Mouse (Mus musculus) heart, postnatal 36 days (tissue): Measurements from ENCODE around the gene Ttc38. TPM values are rescaled to one million over a fixed set of nuclear protein-coding genes. Genes with fewer than 3 reads are reported as not detected.
"Not testable (repeated sequence)": the region's sequence is repeated elsewhere in the genome, so short reads cannot be mapped to it uniquely, and the experiment has no call there.

Experiments used
- DNase-seq, 2 experiments: peaks; one replicate each; pipeline ENCODE4 v3.0.0; 2021 to 2022
- intact Hi-C: fragments of 180-260 bp; cut with DNase I; formaldehyde crosslinking; loops from one replicate; pipeline ENCODE4 v1.15.1; 2025
- total RNA-seq, 2 experiments: library from RNA; stranded (reverse); gene quantifications; 2 replicates each; pipeline ENCODE4 v1.2.3; 2021

Ttc38 gene
- total RNA-seq, 2 experiments from 2014 or later: 13.9 to 21.5 TPM

DNA sequence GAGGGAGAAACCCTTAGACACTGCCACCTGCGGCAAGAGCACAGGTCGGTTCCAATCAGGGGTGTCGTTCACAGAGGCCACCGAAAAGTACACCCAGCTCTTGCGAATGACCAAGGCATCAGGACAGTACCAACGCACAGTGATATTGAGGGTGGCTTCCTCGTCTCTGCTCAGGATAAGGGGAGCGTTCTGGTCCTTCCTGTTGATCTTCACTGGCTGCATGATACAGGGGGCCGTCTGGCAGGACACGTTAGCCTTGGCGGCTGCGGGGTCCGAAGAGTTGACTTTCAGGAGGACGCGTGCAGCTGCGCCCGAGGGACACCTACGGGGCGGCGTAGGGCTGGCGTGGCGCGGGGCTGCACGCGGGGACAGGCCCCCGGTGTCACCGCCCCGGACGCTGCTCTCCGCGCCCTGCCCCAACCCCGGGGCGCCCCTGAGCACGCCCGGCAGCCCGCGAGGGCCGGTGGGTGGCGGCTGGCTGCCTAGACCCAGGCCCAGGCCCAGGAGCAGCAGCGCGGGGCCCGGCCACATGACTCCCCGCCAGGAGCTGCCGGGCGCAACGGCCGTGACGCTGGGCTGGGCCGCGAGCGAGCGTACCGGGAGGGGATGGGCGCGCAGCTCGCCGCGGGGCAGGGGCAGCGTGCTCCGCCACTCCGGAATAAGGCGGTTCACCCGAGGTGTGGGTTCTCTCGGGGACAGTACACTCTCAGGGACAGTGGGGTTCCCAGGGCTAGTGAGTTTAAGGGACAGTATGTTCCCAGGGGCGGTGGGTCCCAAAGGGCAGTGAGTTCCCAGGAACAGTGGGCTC lies 10.7 kb upstream of the Ttc38 start, which contains the start of gene Pkdrej:
Gene Pkdrej (minus strand): TSS at position 532 of the 808 bp plus-strand sequence.
- intact Hi-C loops: no loop called here
- DNase-seq: peak; percentile 54 to 65

DNA sequence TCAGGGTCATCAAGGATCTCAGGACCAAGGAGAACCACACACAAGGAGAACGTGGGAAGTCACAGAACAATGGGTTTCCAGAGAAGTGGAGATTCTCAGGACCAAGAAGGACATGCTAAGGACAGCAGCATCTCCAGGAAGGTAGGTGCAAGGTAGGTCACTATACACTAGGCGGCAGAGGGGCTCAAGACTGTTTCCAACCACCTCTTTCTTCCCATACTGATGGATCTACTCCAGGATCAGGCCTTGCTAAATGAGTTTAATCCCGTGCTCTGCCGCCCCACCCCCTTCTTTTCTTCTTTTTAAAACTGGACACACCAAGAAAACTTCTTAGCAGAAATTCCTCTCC lies 10.1 kb upstream of the Ttc38 start:
- no peak for DNase-seq
- intact Hi-C loops: no loop called here

DNA sequence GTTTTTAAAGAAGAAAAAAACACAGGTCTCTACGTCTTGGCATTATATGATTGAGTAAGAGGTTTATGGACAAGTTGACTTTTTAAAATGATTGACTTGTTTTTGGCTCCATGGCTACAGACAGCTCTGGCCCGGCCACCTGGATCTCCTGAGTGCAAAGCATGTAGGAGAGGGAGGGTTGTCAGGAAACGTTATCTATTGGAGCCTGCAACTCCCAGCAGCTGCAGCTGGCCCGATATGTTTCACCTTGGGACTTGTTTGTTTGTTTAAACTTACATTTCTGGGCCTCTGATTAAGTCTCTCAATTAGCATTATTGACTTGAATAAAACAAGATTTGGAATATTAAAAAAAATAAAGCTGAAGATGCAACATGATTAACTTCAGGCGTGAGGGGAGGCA lies 5.4 kb upstream of the Ttc38 start:
- intact Hi-C loops: no loop called here

DNA sequence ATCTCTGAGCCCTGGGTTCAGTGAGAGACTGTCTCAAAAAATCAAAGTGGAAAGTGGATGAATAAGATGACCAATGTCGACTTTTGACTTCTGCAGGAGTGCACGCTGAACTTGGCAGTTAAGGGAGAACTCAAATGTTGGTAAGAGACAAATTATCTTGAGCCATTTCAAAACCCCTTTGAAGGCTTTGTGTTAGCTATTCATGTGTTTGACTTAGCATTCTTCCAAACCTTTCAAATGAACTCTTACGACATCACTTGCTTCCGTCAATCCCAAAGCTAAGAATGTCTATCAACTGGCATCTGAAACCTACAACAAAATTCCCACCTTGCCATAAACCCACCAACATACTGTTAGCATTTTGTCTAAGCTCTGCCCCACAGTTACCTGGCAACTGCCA lies 4.0 kb upstream of the Ttc38 start:
- intact Hi-C loops: no loop called here
- DNase-seq: no peak

More for the DNA sequence above, 5.4 kb upstream of the Ttc38 start:
- no peak for DNase-seq

DNA sequence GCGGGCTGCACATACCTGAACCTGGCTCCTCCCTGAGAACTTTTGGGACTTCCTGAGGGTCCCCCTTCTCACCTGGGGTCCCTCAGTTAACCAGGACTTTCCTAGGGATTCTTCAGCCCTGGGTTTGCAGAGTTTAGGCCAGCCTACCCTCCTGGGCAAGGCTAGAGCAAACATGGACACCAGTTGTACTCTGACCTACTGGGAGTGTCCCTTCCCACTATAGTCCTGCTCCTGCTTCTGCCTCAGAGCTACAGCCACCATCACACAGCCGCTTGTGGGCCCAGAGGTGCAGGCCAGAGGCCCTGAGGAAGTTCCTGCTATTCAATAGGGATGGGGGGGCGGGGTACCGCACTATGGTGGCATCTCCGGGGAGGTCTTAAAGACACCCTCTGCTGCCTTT lies 2.6 kb upstream of the Ttc38 start:
- DNase-seq: no peak
- intact Hi-C loops: no loop called here

DNA sequence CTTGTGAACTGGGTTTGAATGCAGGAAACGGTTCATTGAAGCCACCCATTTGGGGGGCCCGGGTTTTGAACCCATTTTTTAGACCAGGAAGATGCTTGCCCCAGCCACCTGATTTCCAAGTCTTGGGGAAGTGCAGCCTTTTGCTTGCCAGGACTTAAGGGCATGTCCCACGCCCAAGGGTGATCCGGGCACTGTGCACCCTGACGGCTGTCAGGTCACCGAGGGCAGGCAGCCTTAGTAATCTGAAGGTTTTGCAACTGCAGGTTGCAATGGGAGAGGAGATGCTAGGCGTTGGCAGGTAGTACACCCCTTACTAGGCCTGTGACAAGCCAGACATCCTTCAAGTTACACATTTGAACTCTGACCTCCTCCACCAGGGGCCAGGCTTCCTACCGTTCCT lies 493 bp downstream of the Ttc38 start:
- intact Hi-C loops: no loop called here
- no peak for DNase-seq

DNA sequence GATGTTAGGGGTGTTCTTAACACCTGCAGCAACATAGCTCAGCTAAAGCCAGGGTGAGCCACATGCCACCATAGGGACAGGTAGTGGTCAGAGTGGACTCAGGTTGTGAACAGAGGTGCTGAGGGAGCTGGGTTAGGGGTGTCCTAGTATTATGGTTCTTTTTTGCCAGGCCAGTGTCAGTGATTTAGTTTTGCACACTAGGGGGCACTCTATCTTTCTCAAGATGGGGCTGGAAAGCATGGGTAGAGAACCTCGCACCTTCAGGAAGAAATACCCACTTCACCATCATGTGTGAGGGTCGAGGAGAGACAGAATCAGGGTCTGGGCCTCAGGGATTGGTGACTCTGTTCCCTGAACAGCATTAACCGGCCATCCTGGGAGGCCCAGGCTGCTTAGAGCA lies 3.2 kb downstream of the Ttc38 start:
- intact Hi-C loops: no loop called here
- DNase-seq: no peak

DNA sequence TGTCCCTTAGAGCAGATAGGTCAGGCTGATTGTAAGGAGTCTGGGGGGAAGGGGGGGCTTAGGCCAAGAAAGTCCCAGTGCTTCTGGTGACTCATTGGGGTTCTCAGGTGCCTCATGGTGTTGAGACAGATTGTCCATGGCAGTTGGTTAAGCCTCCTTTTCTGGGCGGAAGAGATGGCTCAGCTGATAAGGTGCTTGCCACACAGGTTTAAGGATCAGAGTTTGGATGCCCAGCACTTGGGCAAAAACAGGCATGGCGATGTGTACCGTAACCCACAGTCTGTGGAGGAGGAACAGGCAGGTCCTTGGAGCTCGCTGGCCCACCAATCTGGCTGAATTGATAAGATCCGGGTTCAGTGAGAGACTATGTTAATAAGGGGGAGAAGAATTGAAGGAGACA lies 4.8 kb downstream of the Ttc38 start:
- intact Hi-C loops: no loop called here

DNA sequence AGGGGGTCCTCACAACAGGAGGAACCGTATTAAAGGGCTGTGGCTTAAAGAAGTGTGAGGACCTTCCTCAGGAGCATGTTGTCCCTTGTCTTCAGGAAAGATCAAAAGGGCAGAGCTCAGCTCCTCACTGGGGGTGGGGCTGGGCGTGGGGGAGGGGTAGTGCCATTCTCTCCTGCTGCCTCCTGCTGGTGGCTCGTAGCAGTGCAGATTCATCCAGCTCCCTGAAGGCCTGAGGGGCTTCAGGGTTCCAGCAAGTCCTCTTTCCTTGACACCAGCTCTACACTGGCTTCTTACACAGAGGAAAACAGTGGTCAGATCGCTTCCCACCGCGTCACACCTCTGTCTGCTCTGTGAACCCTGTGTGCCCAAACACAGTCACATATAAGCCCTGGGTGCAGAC lies 8.9 kb downstream of the Ttc38 start:
- intact Hi-C loops: loop anchor here (1.0 kb wide), 1 partner anchor 125 kb away; no protein-coding TSS in a partner anchor
- DNase-seq: peak; percentile 25 to 28

More for the DNA sequence above, 4.8 kb downstream of the Ttc38 start:
- DNase-seq: no peak

DNA sequence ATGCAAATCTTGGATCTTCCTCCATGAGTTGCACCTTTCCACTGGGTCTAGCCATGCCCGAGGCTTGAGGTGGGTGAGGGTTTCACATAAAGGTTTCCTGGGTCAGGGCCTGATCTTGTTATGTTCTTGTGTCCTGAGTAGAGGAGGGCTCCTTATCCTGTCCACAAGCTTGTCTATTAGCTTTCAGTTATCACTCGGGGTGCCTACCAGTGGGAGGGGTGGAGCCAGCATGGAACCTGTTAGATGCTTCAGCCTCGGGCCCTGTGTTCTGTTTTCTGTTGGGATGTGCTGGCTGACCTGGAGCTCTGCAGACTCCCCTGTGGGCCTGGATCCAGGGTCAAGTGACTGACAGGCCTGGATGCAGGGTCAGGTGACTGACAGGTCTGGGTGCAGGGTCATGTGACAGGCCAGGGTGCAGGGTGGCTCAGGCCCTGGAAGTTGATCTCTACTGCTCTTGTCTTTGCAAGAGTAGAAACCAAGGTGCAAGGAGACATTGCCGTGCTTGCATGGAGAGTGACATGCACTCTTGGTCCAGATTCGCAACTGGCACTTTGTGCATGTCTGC lies 9.8 kb downstream of the Ttc38 start:
- intact Hi-C loops: loop anchor here (1.0 kb wide), 1 partner anchor 126 kb away; no protein-coding TSS in a partner anchor
- DNase-seq: no peak

DNA sequence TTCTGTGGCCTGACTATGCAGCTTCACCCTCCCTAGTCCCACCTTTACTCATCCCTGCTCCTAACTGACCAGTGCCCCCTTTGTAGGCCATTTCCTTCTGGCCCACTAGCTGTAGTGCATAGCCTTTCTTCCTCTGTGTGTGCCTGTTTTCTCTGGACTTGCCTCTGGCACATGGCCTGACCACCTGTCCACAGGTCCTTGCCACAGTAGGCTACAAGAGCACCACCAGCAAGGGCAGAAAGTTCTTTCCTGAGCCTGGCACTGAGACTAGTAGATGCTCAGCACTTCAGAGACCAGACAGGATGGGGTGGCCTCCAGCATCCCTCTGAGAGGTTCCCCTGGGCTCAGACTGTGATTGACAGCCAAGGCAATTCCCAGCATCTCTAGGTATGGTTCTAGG lies 13.0 kb downstream of the Ttc38 start:
- DNase-seq: no peak
- intact Hi-C loops: no loop called here

DNA sequence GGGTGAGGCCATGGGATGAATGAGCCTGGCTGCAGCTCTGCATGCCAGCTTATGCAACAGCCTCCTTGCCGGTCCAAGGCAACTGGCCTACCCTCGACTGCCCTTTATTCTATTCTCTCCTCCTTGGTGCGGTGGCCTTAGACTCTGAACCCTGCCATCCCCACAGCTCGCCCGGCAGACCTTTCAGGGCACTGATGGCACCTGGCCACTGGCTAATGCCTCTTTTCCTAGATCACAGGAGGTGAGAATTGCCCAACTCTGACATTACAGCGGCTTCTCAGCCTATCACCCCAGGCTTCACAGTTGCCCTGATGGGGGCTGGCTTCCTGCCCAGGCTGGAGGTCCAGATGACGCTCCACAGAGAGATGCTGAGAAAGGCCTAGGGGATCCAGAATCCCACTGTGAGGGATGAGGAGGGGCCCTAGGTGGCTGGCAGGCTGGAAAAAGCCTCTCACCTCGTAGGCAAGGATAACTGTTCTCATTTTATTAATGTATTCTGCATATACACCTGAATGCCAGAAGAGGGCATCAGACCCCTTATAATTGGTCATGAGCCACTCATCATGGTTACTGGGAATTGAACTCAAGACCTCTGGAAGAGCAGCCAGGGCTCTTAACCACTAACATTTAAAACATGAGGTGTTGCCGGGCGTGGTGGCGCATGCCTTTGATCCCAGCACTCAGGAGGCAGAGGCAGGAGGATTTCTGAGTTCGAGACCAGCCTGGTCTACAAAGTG lies 19.7 kb downstream of the Ttc38 start:
- intact Hi-C loops: no loop called here
- no peak for DNase-seq

DNA sequence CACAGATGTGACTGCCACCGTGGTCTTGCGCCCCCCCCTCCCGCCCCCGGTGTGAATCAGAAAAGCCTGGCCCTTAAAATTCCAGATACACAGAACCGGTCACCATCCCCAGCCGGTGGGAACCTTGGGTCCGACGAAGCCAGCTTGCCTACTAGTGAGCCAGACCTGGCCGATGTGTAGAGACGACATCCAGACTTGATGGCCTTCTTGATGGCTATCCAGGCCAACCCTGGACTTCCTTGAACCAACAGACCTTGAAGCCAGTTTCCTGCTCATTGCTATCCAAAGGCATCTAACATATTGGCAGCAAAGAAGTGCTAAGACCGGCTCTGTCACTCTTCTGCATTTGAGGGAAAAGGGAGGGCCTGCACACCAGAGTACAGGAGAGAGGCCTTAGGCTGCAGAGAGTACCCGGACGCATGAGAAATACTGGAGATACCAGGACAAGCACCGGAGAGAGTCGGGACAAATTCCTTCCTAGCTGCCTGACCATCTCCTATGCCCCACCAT lies 26.9 kb downstream of the Ttc38 start:
- intact Hi-C loops: loop anchor here (2.0 kb wide), 1 partner anchor 48 kb away; the partner anchor contains the start of gene Cdpf1
- no peak for DNase-seq

DNA sequence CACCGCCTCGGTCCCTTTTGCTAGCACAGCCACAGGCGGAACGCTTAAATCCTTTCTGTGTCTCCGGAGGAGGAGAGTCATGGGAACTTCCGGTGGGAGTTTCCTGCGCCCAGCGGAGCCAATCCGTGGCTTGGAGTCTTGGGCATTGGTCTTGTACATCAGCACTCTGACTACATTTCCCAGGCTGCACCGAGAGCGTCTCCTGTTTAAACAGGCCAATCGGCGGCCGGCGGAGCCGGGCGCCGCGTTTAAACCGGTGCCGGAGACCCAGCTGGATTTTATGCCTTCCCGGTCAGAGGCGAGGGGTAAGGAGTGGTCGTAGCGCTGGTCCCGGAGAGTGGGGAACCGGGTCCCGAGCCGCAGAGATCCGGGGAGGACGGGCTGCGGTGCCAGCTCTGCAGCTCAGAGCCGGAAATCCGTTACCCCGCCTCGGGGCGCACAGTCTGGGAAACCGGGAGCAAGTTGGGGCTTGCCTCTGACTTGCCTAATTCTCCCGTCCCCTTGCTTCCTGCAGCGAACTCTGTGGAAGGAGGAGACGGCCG lies 27.5 kb downstream of the Ttc38 start, which contains the start of gene Gtse1:
Gene Gtse1 (plus strand): TSS at position 256 of the 542 bp plus-strand sequence.
- DNase-seq: peak; percentile 91 to 93
- intact Hi-C loops: loop anchor here (2.0 kb wide), 1 partner anchor 49 kb away; the partner anchor contains the start of gene Cdpf1

DNA sequence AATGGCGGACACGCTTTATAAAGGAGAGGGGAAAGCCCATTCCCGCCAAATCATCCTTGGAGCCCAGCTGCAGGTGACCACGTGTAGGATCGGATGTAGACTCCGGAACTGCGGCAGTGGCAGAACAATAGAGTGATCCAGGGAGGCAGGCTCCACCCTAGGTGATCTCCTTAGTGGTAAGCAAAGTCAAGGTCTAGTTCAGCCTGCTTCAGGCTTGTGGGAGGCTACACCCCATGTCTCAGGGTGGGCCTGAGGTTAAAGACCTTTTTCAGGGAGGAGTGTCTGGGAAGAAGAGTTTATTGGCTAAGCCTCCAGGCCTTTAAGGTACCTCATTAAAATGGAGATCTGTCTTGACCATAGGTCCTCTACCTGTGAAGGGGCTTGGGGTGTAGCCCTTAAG lies 33.8 kb downstream of the Ttc38 start:
- not testable (repeated sequence) for DNase-seq
- intact Hi-C loops: loop anchor here (5.0 kb wide), 1 partner anchor 269 kb away; no protein-coding TSS in a partner anchor

DNA sequence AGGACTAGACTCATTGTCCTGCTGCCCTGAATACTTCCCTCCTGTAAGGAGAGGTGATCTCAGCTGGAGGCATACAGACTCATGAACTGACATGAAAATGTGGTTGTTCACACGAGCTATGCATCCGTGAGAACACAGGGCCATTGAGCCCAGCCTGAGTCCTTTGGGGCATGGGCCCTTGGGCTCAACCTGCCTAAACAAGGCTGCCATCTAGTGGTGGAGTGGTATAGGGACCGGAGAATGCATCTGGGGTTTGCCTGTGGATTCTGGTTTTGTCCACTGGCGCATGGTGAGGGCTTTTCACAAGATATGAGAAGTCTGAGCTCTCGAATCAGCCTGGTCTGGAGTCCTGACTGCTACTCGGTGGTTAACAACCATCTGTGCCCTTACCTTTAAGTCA lies 35.6 kb downstream of the Ttc38 start:
- intact Hi-C loops: loop anchor here (1.0 to 5.0 kb wide), 2 partner anchors 151 to 270 kb away; no protein-coding TSS in a partner anchor
- DNase-seq: peak; percentile 68

DNA sequence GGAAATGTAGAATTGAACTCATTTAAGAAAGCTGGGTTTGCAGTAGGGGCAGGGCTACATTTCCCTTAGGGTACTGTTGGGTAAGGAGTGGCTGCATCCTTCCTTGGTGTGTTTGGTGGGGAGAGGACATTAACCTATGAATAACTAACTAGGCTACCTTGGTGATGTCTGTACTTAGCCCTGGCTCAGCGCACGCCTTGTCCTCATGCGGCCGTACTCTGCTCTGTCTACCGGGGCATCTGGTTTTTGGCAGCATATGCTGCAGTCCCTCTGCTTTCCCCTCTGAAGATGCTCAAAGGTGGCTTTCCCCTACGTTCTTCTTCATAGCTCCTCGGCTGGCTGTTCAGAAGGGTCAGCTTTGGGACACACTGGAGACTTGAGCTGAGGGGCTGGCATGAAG lies 45.2 kb downstream of the Ttc38 start:
- intact Hi-C loops: no loop called here

DNA sequence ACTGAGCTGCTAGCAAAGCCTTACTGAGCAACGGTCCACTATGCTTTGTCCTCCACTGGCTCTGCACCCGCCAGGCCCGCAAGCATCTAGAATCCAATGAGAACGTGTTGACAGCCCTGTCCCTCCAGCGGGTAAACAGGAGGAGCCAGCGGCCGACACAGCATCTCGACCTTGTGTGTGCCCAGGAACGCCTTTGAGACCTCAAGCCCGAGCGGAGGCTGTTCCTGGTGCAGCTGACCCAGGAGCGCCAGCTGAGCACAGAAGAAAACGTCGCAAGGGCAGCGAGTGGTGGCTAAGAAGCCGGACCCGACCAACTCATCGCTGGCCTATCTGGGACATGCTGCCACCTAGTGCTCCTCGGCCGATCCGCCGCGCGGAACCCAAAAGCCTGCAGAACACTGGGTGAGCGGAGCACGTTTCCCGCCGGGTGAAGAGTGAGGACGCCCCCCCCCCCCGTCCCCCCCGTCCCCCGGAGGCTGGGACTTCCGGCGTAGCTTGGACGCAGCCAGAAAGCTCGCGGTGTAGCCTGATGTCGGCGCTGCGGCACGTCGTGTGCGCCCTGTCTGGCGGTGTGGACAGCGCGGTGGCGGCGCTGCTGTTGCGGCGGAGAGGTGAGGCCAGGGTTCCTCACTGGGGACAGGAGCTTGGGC lies 46.9 kb downstream of the Ttc38 start, which contains the start of gene Trmu:
Gene Trmu (plus strand): TSS at position 465 of the 650 bp plus-strand sequence.
- peak; percentile 84 to 90 for DNase-seq
- intact Hi-C loops: no loop called here

More for the DNA sequence above, 45.2 kb downstream of the Ttc38 start:
- no peak for DNase-seq

DNA sequence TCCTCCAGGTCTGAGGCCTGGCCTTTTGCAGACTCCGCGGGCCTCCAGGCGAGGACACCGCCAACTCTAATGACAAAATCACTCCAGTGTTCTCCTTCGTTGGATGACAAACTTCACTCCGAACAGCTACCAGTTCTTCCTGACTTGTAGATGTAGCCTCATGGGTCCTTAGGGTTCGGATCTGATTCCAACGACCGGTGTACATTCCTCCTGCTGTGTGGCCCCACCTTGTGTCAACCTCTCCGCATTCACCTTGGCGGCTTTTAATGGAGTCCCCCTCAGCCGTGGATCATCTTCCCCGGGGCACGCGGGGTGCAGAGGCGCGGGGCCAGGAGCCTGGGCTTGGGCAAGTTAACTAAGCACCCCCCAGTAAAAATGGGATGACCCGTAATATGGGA lies 47.4 kb downstream of the Ttc38 start:
- intact Hi-C loops: no loop called here
- no peak for DNase-seq

DNA sequence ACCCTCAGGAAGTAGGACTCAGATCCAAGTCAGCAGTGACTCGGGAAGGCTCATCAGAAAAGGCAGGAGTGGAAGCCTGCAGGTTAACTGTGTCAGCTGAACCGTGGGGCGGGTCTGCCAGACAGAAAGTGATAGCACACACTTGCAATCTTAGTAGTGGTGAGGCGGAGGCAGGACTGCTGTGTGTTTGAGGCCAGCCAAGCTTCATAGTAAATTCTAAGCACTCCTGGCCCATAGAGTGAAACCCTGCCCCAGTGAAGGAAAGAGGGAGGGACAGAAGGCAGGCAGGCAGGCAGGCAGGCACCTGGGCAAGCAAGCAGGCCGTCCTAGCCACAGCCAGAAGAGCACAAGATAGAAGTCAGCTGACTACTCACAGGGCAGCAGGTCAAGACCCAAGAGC lies 53.5 kb downstream of the Ttc38 start:
- no peak for DNase-seq
- intact Hi-C loops: no loop called here
